Mouse (Mus musculus) monocyte, adult 2 months (primary cell): ENCODE data around the gene Bach2.

ENCODE experiments used
- DNase-seq, 2 experiments: peaks; one replicate each; pipeline ENCODE4 v3.0.0; 2022; ENCODE audit warnings: low spot score in 2 of 2, low read depth in 1 of 2

Bach2 gene

GRCm38 (mm10) chr4:32520628-32521360 lies 282.2 kb downstream of the Bach2 start:
- no peak for DNase-seq

- no peak for DNase-seq
Measured at GRCm38 (mm10) chr4:32521361-32521740, 282.7 kb downstream of the Bach2 start.

- DNase-seq, result no peak
Measured at GRCm38 (mm10) chr4:32522013-32522412, 283.4 kb downstream of the Bach2 start.

DNA sequence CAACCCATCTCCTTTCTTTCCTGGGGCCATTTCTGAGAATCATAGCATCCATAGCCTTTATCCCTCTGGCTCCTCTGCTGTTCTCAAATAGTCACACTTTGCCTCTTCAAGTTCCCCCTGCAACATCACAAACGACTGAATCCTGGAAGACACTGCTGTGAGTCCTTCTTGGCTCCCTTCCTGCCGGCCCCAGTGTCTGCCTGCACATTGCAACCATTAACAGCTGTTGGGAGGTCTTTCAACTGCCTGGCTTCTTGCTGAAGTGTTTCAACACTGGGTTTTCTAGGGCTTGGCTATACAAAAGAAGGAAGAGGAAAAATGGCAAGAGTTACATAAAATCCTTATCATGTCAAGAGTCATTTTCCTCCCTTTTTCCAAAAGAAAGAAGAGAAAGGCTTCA lies 285.7 kb downstream of the Bach2 start:
- DNase-seq, result no peak

GRCm38 (mm10) chr4:32525000-32525399 lies 286.4 kb downstream of the Bach2 start:
- DNase-seq, result no peak

GRCm38 (mm10) chr4:32526228-32526836 lies 287.7 kb downstream of the Bach2 start:
- DNase-seq, result no peak

GRCm38 (mm10) chr4:32529443-32529995 lies 290.9 kb downstream of the Bach2 start:
- DNase-seq, result no peak

DNA sequence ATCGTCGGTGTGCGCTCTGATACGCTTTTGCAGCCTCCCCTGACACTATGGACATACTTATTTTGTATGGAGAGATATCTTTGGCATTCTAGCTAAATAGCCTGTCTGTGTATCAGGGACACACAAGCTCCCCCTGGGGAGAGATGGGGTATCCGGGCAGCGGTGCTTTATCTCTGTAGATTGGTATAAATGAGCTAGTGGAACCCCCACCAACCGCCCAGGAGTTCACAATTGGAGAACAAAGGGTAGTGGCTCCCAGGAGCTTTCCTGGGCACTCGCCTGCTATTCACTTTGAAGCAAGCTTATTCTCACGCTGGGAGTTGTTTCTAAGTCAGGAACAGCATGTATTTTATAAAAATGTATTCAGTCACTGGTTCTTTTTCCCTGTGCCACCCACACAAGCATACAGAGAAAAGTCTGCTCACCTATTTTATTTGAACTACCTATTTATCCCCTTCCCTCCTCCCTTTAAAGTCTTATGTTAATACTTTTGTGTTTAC lies 291.9 kb downstream of the Bach2 start:
- no peak for DNase-seq

DNA sequence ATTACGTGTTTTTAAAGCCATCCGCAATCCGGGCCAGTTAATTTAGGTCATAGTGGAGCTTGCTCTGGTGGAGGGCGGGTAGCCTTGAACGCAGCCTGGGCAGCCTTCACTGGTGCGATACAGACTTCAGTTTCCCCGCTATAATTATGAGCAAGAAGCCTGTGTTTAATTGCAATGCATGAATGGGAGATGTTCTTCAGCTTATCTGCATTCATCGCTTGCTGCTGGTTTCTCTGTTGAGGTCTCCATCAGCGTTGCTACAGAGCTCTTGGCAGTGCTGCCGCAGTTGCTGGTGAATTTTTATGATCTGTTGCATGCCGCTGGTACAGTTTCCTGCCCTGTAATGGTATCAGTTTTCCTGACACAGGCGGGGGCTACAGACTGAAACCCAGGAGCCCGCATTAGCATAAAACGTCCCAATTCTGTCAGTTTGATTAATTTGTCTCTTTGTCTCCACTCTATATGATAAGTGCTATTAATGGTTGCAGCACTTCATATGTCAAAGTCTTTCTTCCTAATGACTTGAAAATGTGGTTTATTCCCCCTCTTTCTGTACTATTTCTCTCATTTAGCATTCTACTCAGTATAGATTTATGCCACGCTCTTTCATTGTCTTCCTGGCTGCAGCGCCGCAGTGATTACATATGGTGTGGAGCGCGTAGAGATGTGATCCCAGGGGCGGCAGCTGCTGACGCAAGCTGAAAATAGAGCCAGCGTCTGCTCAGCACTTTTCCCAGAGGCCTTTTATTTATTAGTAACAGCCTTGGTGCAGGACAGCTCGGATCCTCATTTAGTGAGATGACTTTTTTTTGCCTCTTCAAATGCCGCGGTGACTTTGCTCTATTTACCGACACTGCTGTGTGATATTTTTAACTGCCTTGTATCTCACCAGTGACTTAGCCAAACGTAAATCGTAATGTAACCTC lies 292.6 kb downstream of the Bach2 start:
- DNase-seq, result no peak

GRCm38 (mm10) chr4:32532079-32532478 lies 293.5 kb downstream of the Bach2 start:
- DNase-seq, result no peak

GRCm38 (mm10) chr4:32533735-32534134 lies 295.1 kb downstream of the Bach2 start:
- DNase-seq, result no peak

DNA sequence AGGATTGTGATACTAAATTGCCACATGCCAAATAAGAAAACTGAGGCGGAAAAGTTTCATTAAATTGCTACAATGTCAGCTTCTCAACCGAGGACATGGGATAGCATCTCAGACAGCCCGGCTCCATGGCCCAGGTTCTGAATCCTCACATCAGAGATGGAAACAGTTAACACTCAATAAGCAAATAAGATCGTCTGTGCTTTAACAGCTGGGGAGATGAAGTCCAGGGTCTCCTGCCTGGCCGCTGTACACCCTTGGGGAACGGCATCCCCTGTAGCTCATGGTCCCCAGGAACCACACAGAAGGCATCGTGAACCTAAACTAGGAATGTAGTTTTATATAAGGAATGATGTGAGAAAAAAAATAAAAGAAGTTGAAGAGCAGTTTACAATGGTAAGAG lies 297.0 kb downstream of the Bach2 start:
- DNase-seq, result no peak

- no peak for DNase-seq
Measured at GRCm38 (mm10) chr4:32536870-32537508, 298.4 kb downstream of the Bach2 start.

DNA sequence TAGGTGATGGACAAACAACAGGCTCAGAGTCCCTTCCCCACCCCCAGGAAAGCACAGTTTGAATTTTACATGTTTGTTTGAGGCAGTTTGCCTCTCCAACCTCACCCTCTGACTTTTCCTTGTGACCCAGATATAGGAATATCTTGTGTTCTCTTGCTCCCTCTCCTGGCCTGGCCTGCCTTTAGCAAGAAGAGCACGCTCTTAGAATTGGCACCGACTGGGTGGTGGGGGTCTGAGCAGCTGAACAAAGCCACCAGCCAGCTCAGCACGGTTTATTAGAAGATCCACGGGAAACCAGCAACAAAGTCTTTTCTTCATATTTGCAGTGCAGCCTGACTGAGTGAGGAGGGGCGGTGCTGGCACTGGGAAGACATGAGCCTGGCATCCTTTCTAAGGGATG lies 299.5 kb downstream of the Bach2 start:
- no peak for DNase-seq

- DNase-seq, result no peak
Measured at GRCm38 (mm10) chr4:32538488-32538887, 299.9 kb downstream of the Bach2 start.

DNA sequence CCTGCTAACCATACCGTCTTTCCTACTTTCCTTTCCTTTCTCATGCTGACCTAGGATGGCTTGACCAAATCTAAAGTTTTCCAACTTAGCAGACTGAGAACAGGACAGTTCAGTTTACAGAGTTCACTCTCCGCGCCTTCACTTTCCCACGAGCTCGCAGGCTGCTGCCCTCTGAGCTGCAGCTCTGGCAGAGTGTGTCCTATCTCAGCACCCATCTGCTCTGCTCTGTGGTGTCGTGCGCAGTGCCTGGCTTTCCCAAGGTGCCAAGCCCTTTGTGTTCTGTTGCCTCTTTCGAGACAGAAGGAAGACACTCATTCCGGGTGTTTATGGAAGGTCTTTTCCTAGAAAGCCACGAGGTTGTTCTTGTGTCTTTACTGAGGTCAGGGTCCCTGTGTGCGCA lies 300.4 kb downstream of the Bach2 start:
- no peak for DNase-seq

DNA sequence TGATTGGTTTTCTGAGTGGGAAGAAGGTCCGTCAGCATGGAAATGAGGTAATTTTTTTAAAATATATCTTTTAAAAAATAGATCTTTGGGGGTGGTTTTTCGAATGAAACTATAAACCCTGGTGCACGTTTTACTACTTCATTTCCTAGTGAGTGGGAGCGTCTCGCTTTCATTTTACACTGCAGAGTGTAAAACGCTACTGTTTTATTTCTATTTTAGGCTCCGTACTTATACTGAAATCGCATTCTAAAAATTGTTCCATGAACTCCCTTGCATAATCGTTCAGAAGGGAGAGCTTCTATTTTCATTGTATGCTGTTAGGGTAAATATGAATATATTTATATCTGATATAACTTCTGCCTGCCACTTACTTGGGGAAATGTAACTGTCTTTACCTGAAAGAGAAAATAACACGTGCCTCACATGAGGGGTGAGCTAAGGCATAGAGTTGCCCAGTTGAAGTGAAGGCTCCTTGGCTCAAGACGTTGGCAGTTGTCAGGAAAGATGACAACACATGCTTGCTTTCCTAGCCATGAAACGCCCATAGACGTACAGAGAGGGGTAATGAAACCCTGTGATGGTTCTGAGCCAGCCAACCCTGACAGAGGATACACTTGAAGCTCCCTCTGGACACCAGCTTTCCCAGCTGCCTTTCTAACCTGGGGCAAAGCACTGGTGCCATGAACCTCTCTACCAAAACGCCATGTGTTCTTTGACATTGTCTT lies 306.4 kb downstream of the Bach2 start:
- DNase-seq, result no peak

GRCm38 (mm10) chr4:32545548-32545947 lies 306.9 kb downstream of the Bach2 start:
- DNase-seq, result no peak

GRCm38 (mm10) chr4:32549150-32549549 lies 310.5 kb downstream of the Bach2 start:
- no peak for DNase-seq

GRCm38 (mm10) chr4:32551337-32551736 lies 312.7 kb downstream of the Bach2 start:
- DNase-seq, result no peak
